Mouse (Mus musculus) lung, adult 2 months (tissue): ENCODE data around the gene Slc38a3.
A peak's percentile ranks its signal among the peaks of the same experiment; 100 is the strongest.

Experiments
- CTCF ChIP-seq: fragments of 200-500 bp; IDR thresholded peaks from 2 replicates; pipeline ENCODE4 v1.5.1; 2011; ENCODE audit warnings: mild to moderate bottlenecking, low read length, control low read depth; ENCODE audit not compliant: insufficient read depth
- POLR2A ChIP-seq: fragments of 200-500 bp; IDR thresholded peaks from 2 replicates; pipeline ENCODE4 v1.6.1; 2011; ENCODE audit warnings: low read depth, mild to moderate bottlenecking, control low read depth, low read length, borderline replicate concordance; ENCODE audit errors: extremely low read depth

- TF ChIP-seq POLR2A (0 out of 2 replicates have a peak, but pooled peaks have one; percentile 36), CTCF (no peak)
Measured at GRCm38 (mm10) chr9:107702606-107703185, 33.4 kb upstream of the Slc38a3 start.
